Mouse (Mus musculus): ENCODE measurements around the gene Lingo2. TPM values are rescaled to one million over a fixed set of nuclear protein-coding genes. Genes with fewer than 3 reads are reported as not detected.
A peak's percentile ranks its signal among the peaks of the same experiment; 100 is the strongest.

Gene Lingo2
- polyA plus RNA-seq, 1 experiment from 2014 or later: 4.6 TPM

GRCm38 (mm10) chr4:36874781-36875180 is 76.8 kb downstream of the Lingo2 start:
- Histone ChIP-seq H3K36me3 (ENCODE audit: control insufficient read depth, insufficient read depth, low read length) (no peaks in the 10 kb centered on the region), H3K4me2 (ENCODE audit: low read depth, low read length) (no peak overlapping the region), H3K9me3 (ENCODE audit: control insufficient read depth, low read length) (no peaks in the 10 kb centered on the region), H3K27ac (replicated peaks; ENCODE audit: low read depth, low read length) (no peak overlapping the region), H3K4me3 (ENCODE audit: low read depth, low read length) (no peak overlapping the region), H3K4me1 (ENCODE audit: control insufficient read depth, insufficient read depth, low read length) (no peaks in the 10 kb centered on the region), H3K9ac (ENCODE audit: low read depth, low read length) (no peak overlapping the region), H3K27me3 (replicated peaks; ENCODE audit: control insufficient read depth, insufficient read depth, low read length) (no peaks in the 10 kb centered on the region)
- ATAC-seq (ENCODE audit: low read depth) (no peak), DNase-seq (ENCODE audit: low spot score) (peak; percentile 2)

GRCm38 (mm10) chr4:36824982-36825381 is 126.6 kb downstream of the Lingo2 start:
- Histone ChIP-seq H3K36me3 (ENCODE audit: control insufficient read depth, insufficient read depth, low read length) (no peaks in the 10 kb centered on the region), H3K4me2 (ENCODE audit: low read depth, low read length) (no peak overlapping the region), H3K27me3 (replicated peaks; ENCODE audit: control insufficient read depth, insufficient read depth, low read length) (no peaks in the 10 kb centered on the region), H3K27ac (replicated peaks; ENCODE audit: low read depth, low read length) (no peak overlapping the region), H3K9me3 (ENCODE audit: control insufficient read depth, low read length) (no peaks in the 10 kb centered on the region), H3K9ac (ENCODE audit: low read depth, low read length) (no peak overlapping the region), H3K4me3 (ENCODE audit: low read depth, low read length) (no peak overlapping the region), H3K4me1 (ENCODE audit: control insufficient read depth, insufficient read depth, low read length) (no peaks in the 10 kb centered on the region)
- DNase-seq (ENCODE audit: low spot score) (no peak), ATAC-seq (ENCODE audit: low read depth) (no peak)

DNA sequence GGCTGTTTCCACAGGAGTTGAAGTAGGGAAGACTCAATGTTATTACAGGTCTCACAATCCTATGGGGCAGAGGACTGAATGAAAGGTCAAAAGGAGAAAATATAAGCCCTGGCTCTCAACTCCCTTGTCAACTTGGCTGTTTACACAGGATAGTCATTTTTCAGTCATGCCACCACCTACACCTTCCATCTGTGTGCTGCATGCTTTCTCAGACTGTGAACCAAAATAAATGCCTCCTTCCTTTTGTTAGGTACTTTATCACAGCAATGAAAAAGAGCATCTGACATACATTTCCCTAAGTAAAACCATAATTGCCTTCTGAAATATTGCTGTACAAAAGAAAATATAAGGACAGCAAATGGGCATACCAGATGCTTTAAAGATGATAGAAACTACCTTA is 129.6 kb downstream of the Lingo2 start:
- Histone ChIP-seq H3K4me1 (ENCODE audit: control insufficient read depth, insufficient read depth, low read length) (no peaks in the 10 kb centered on the region), H3K4me3 (ENCODE audit: low read depth, low read length) (no peak overlapping the region), H3K36me3 (ENCODE audit: control insufficient read depth, insufficient read depth, low read length) (no peaks in the 10 kb centered on the region), H3K9me3 (ENCODE audit: control insufficient read depth, low read length) (no peaks in the 10 kb centered on the region), H3K27ac (replicated peaks; ENCODE audit: low read depth, low read length) (no peak overlapping the region), H3K27me3 (replicated peaks; ENCODE audit: control insufficient read depth, insufficient read depth, low read length) (no peaks in the 10 kb centered on the region), H3K9ac (ENCODE audit: low read depth, low read length) (no peak overlapping the region), H3K4me2 (ENCODE audit: low read depth, low read length) (no peak overlapping the region)
- DNase-seq (ENCODE audit: low spot score) (no peak), ATAC-seq (ENCODE audit: low read depth) (no peak)

DNA sequence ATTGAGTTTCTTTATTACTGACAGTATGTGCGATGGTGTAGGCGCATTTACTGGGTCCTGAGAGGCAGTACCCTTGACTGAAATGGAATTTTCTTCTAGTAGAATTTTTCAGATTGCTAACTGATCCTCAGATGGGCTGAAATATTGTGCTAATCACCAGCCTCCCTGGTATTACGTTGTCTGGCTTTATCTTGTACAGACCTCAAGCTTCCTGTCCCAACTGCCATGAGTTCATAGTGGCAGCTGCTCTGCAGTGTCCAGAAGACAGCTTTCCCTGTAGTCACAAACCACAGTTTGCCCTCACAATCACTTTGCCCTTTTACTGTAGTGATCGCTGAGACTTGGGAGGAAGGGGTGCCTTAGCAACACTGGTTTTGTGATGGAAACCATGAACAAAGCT is 176.5 kb downstream of the Lingo2 start:
- DNase-seq (ENCODE audit: low spot score): no peak
- no peak overlapping the region for H3K27ac ChIP-seq (replicated peaks; ENCODE audit: low read depth, low read length)
- H3K4me3 ChIP-seq (ENCODE audit: low read depth, low read length): no peak overlapping the region
- H3K4me1 ChIP-seq (ENCODE audit: control insufficient read depth, insufficient read depth, low read length): no peaks in the 10 kb centered on the region
- no peaks in the 10 kb centered on the region for H3K36me3 ChIP-seq (ENCODE audit: control insufficient read depth, insufficient read depth, low read length)
- 81% methylated on average over 4 of the region's 4 CpGs for WGBS
- no peaks in the 10 kb centered on the region for H3K9me3 ChIP-seq (ENCODE audit: control insufficient read depth, low read length)
- H3K27me3 ChIP-seq (replicated peaks; ENCODE audit: control insufficient read depth, insufficient read depth, low read length): no peaks in the 10 kb centered on the region
- ATAC-seq (ENCODE audit: low read depth): no peak
- no peak overlapping the region for H3K9ac ChIP-seq (ENCODE audit: low read depth, low read length)
- no peak overlapping the region for H3K4me2 ChIP-seq (ENCODE audit: low read depth, low read length)

- H3K9me3 ChIP-seq (ENCODE audit: control insufficient read depth, low read length): no peaks in the 10 kb centered on the region
- H3K27me3 ChIP-seq (replicated peaks; ENCODE audit: control insufficient read depth, insufficient read depth, low read length): no peaks in the 10 kb centered on the region
- no peak overlapping the region for H3K4me2 ChIP-seq (ENCODE audit: low read depth, low read length)
- no peaks in the 10 kb centered on the region for H3K36me3 ChIP-seq (ENCODE audit: control insufficient read depth, insufficient read depth, low read length)
- no peak overlapping the region for H3K4me3 ChIP-seq (ENCODE audit: low read depth, low read length)
- WGBS: 43% methylated on average over 2 of the region's 2 CpGs
- ATAC-seq (ENCODE audit: low read depth) (no peak), DNase-seq (ENCODE audit: low spot score) (no peak)
- H3K27ac ChIP-seq (replicated peaks; ENCODE audit: low read depth, low read length): no peak overlapping the region
- H3K9ac ChIP-seq (ENCODE audit: low read depth, low read length): no peak overlapping the region
- no peaks in the 10 kb centered on the region for H3K4me1 ChIP-seq (ENCODE audit: control insufficient read depth, insufficient read depth, low read length)
These were observed 220.9 kb downstream of the Lingo2 start for GRCm38 (mm10) chr4:36730691-36731090.

DNA sequence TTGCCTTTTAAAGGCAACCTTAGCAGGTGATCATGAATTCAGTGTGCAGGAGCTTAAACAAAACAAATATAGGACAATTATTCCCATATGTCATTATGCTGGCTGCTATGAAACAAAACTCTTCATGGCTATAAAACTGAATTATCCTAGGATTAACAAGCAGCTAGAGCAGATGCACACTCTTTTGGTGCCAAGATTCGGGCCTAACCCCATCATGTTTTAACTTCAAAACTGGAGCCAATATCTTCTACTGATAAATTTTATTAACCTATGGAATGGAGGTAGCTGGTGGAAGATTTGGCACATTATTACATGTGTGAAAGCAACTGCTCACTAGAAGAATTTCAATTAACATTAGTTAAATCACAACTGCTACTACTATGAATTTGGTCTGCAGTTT is 235.1 kb downstream of the Lingo2 start:
- no peaks in the 10 kb centered on the region for H3K36me3 ChIP-seq (ENCODE audit: control insufficient read depth, insufficient read depth, low read length)
- ATAC-seq (ENCODE audit: low read depth) (no peak), DNase-seq (ENCODE audit: low spot score) (no peak)
- no peak overlapping the region for H3K4me2 ChIP-seq (ENCODE audit: low read depth, low read length)
- H3K27ac ChIP-seq (replicated peaks; ENCODE audit: low read depth, low read length): no peak overlapping the region
- no peak overlapping the region for H3K9ac ChIP-seq (ENCODE audit: low read depth, low read length)
- H3K4me3 ChIP-seq (ENCODE audit: low read depth, low read length): no peak overlapping the region
- no peaks in the 10 kb centered on the region for H3K27me3 ChIP-seq (replicated peaks; ENCODE audit: control insufficient read depth, insufficient read depth, low read length)
- no peaks in the 10 kb centered on the region for H3K4me1 ChIP-seq (ENCODE audit: control insufficient read depth, insufficient read depth, low read length)
- H3K9me3 ChIP-seq (ENCODE audit: control insufficient read depth, low read length): no peaks in the 10 kb centered on the region
- 55% methylated on average over 1 of the region's 1 CpGs for WGBS

GRCm38 (mm10) chr4:36698888-36699287 is 252.7 kb downstream of the Lingo2 start:
- H3K36me3 ChIP-seq (ENCODE audit: control insufficient read depth, insufficient read depth, low read length): no peaks in the 10 kb centered on the region
- no peak overlapping the region for H3K9ac ChIP-seq (ENCODE audit: low read depth, low read length)
- H3K27ac ChIP-seq (replicated peaks; ENCODE audit: low read depth, low read length): no peak overlapping the region
- no peak for ATAC-seq (ENCODE audit: low read depth)
- no peaks in the 10 kb centered on the region for H3K9me3 ChIP-seq (ENCODE audit: control insufficient read depth, low read length)
- DNase-seq (ENCODE audit: low spot score): no peak
- no peak overlapping the region for H3K4me3 ChIP-seq (ENCODE audit: low read depth, low read length)
- H3K27me3 ChIP-seq (replicated peaks; ENCODE audit: control insufficient read depth, insufficient read depth, low read length): no peaks in the 10 kb centered on the region
- no peaks in the 10 kb centered on the region for H3K4me1 ChIP-seq (ENCODE audit: control insufficient read depth, insufficient read depth, low read length)
- WGBS: 85% methylated on average over 3 of the region's 3 CpGs
- H3K4me2 ChIP-seq (ENCODE audit: low read depth, low read length): no peak overlapping the region

DNA sequence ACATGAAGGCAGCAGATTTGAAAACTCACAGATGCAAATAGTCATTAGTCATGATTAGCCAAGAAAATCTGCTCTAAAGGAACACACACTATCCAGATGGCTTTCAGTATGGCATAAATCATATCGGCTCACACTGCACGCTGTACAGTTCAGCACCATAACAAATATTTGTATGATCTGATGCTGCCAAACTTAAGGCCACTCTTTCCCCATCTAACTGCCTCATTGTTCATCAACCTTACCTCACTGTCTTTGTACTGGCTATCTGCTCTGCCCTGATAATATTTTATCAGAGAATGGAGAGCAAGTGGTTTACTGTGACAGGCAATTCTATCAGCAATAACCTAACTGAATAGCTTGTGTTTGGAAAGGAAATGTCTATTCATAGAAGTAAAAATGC is 254.7 kb downstream of the Lingo2 start:
- H3K27me3 ChIP-seq (replicated peaks; ENCODE audit: control insufficient read depth, insufficient read depth, low read length): no peaks in the 10 kb centered on the region
- no peaks in the 10 kb centered on the region for H3K9me3 ChIP-seq (ENCODE audit: control insufficient read depth, low read length)
- no peak overlapping the region for H3K27ac ChIP-seq (replicated peaks; ENCODE audit: low read depth, low read length)
- 61% methylated on average over 2 of the region's 2 CpGs for WGBS
- H3K36me3 ChIP-seq (ENCODE audit: control insufficient read depth, insufficient read depth, low read length): no peaks in the 10 kb centered on the region
- ATAC-seq (ENCODE audit: low read depth) (no peak), DNase-seq (ENCODE audit: low spot score) (no peak)
- no peak overlapping the region for H3K4me2 ChIP-seq (ENCODE audit: low read depth, low read length)
- H3K4me3 ChIP-seq (ENCODE audit: low read depth, low read length): no peak overlapping the region
- H3K9ac ChIP-seq (ENCODE audit: low read depth, low read length): no peak overlapping the region
- no peaks in the 10 kb centered on the region for H3K4me1 ChIP-seq (ENCODE audit: control insufficient read depth, insufficient read depth, low read length)

DNA sequence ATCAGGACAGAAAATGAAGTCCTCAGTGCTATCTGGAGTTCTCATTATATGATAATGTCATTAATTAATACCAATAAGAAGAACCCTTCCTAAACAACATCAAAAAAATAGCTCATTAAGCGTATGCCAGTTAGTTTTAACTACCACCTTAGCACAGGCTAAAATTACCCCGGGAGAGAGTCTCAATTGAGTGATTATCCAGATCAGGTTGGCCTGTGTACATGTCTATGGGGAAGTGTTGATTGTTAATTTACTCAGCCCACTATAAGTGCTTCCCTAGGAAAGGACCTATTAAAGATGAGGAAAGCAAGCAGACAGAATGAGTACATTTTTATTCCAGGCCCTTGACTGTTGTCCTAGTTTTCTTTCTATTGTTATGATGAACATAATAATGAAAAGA is 291.6 kb downstream of the Lingo2 start:
- Histone ChIP-seq H3K27ac (replicated peaks; ENCODE audit: low read depth, low read length) (no peak overlapping the region), H3K4me3 (ENCODE audit: low read depth, low read length) (no peak overlapping the region), H3K9me3 (ENCODE audit: control insufficient read depth, low read length) (no peaks in the 10 kb centered on the region), H3K4me1 (ENCODE audit: control insufficient read depth, insufficient read depth, low read length) (no peaks in the 10 kb centered on the region), H3K9ac (ENCODE audit: low read depth, low read length) (no peak overlapping the region), H3K36me3 (ENCODE audit: control insufficient read depth, insufficient read depth, low read length) (no peaks in the 10 kb centered on the region), H3K27me3 (replicated peaks; ENCODE audit: control insufficient read depth, insufficient read depth, low read length) (no peaks in the 10 kb centered on the region), H3K4me2 (ENCODE audit: low read depth, low read length) (no peak overlapping the region)
- 83% methylated on average over 2 of the region's 2 CpGs for whole genome bisulfite sequencing
- peak; percentile 84 for ATAC-seq (ENCODE audit: low read depth)
- DNase-seq (ENCODE audit: low spot score): peak; percentile 12
